Mouse (Mus musculus) hindbrain, embryonic 15.5 days (tissue): ENCODE data around the gene Lbh. TPM values are rescaled to one million over a fixed set of nuclear protein-coding genes. Genes with fewer than 3 reads are reported as not detected.
A peak's percentile ranks its signal among the peaks of the same experiment; 100 is the strongest.

Experiments
- ATAC-seq: fragments of 200-750 bp; cut with Nextera tagmentation; 2 replicates; pipeline ENCODE4 v1.8.0; 2017; ENCODE audit warnings: low read depth, moderate number of reproducible peaks, moderate TSS enrichment; ENCODE audit not compliant: low FRiP score
- H3K27ac ChIP-seq: fragments of 300-500 bp; sonication (generic); replicated peaks from 2 replicates; pipeline ENCODE4 v1.5.1; 2015; ENCODE audit warnings: mild to moderate bottlenecking, inconsistent platforms
- H3K27me3 ChIP-seq: fragments of 300-500 bp; sonication (generic); 2 replicates; pipeline ENCODE4 v1.6.1; 2015; ENCODE audit warnings: control low read depth, inconsistent platforms
- H3K36me3 ChIP-seq: fragments of 300-500 bp; sonication (generic); 2 replicates; pipeline ENCODE4 v1.6.1; 2015; ENCODE audit warnings: control low read depth, inconsistent platforms
- H3K4me1 ChIP-seq: fragments of 300-500 bp; sonication (generic); replicated peaks from 2 replicates; pipeline ENCODE4 v1.6.1; 2015; ENCODE audit warnings: control low read depth, inconsistent platforms
- H3K4me2 ChIP-seq: fragments of 300-500 bp; sonication (generic); 2 replicates; pipeline ENCODE4 v1.6.1; 2015; ENCODE audit warnings: moderate library complexity, mild to moderate bottlenecking, inconsistent platforms
- H3K4me3 ChIP-seq: fragments of 300-500 bp; sonication (generic); 2 replicates; pipeline ENCODE4 v1.5.1; 2015; ENCODE audit warnings: mild to moderate bottlenecking, inconsistent platforms
- H3K9ac ChIP-seq: fragments of 300-500 bp; sonication (generic); 2 replicates; pipeline ENCODE4 v1.6.1; 2015; ENCODE audit warnings: inconsistent platforms
- H3K9me3 ChIP-seq: fragments of 300-500 bp; sonication (generic); 2 replicates; pipeline ENCODE4 v1.6.1; 2016; ENCODE audit warnings: control low read depth, inconsistent platforms
- WGBS: fragments of 180-500 bp; shearing (Covaris S2); methylation state at CpG from one replicate; pipeline ENCODE4 v1.1.7; 2015; 5-methylcytosine and 5-hydroxymethylcytosine counted together
- polyA plus RNA-seq: library from polyadenylated mRNA; unstranded; fragments of >200 nt; fragmentation: Nextera tagmentation; extraction: Ambion mirVana; gene quantifications from 2 replicates; pipeline ENCODE4 v1.2.1, GENCODE M21; 2015

The Lbh gene
- polyA plus RNA-seq, 1 experiment from 2014 or later: 4.3 TPM

GRCm38 (mm10) chr17:72914082-72914481, 4.0 kb upstream of the Lbh start:
- Histone ChIP-seq H3K27ac (no peak overlapping the region), H3K4me3 (no peak overlapping the region), H3K36me3 (no peaks in the 10 kb centered on the region), H3K9ac (no peak overlapping the region), H3K4me2 (no peak overlapping the region), H3K9me3 (no peaks in the 10 kb centered on the region), H3K4me1 (peaks cover 7% of the 10 kb centered on the region), H3K27me3 (no peaks in the 10 kb centered on the region)
- 82% methylated on average over 2 of the region's 2 CpGs for WGBS
- ATAC-seq: no peak

- peak overlapping the region; percentile 72 for H3K4me3 ChIP-seq
- no peaks in the 10 kb centered on the region for H3K27me3 ChIP-seq
- WGBS: under 1% methylated on average over 37 of the region's 37 CpGs
- peak; percentile 72 for ATAC-seq
- H3K36me3 ChIP-seq: peaks cover 10% of the 10 kb centered on the region; the same call in 1 of the 2 replicates
- H3K9ac ChIP-seq: peak overlapping the region; percentile 95
- H3K9me3 ChIP-seq: no peaks in the 10 kb centered on the region
- H3K27ac ChIP-seq: peak overlapping the region; percentile 96
- H3K4me1 ChIP-seq: peaks cover 38% of the 10 kb centered on the region
- peak overlapping the region; percentile 82 for H3K4me2 ChIP-seq
Observed at GRCm38 (mm10) chr17:72917241-72918030, 669 bp upstream of the Lbh start.

GRCm38 (mm10) chr17:72918571-72919541, 751 bp downstream of the Lbh start:
- H3K4me3 ChIP-seq: peak overlapping the region; percentile 72
- peak; percentile 68 for ATAC-seq
- H3K4me1 ChIP-seq: peaks cover 52% of the 10 kb centered on the region
- peaks cover 10% of the 10 kb centered on the region; the same call in 1 of the 2 replicates for H3K36me3 ChIP-seq
- peak overlapping the region; percentile 96 for H3K27ac ChIP-seq
- H3K4me2 ChIP-seq: peak overlapping the region; percentile 82
- no peaks in the 10 kb centered on the region for H3K27me3 ChIP-seq
- peak overlapping the region; percentile 95 for H3K9ac ChIP-seq
- no peaks in the 10 kb centered on the region for H3K9me3 ChIP-seq
- WGBS: 0% methylated on average over 54 of the region's 54 CpGs

- Histone ChIP-seq H3K9me3 (no peaks in the 10 kb centered on the region), H3K4me2 (peak overlapping the region; percentile 82), H3K27ac (peak overlapping the region; percentile 96), H3K4me3 (peak overlapping the region; percentile 72), H3K27me3 (no peaks in the 10 kb centered on the region), H3K9ac (peak overlapping the region; percentile 95), H3K4me1 (peaks cover 60% of the 10 kb centered on the region), H3K36me3 (peaks cover 10% of the 10 kb centered on the region; the same call in 1 of the 2 replicates)
- WGBS: 5% methylated on average over 3 of the region's 3 CpGs
- no peak for ATAC-seq
Observed at GRCm38 (mm10) chr17:72919641-72920040, 1.5 kb downstream of the Lbh start.

GRCm38 (mm10) chr17:72920430-72920829, 2.3 kb downstream of the Lbh start:
- WGBS: 9% methylated on average over 2 of the region's 2 CpGs
- Histone ChIP-seq H3K27ac (no peak overlapping the region), H3K9me3 (no peaks in the 10 kb centered on the region), H3K4me3 (peak overlapping the region; percentile 27), H3K9ac (0 out of 2 replicates have a peak overlapping the region, but pooled peaks have one; percentile 3), H3K4me2 (peak overlapping the region; percentile 82), H3K27me3 (no peaks in the 10 kb centered on the region), H3K36me3 (peaks cover 10% of the 10 kb centered on the region; the same call in 1 of the 2 replicates), H3K4me1 (peaks cover 68% of the 10 kb centered on the region)
- ATAC-seq: no peak

GRCm38 (mm10) chr17:72920971-72921370, 2.9 kb downstream of the Lbh start:
- Histone ChIP-seq H3K9me3 (no peaks in the 10 kb centered on the region), H3K4me2 (peak overlapping the region; percentile 82), H3K27ac (no peak overlapping the region), H3K9ac (0 out of 2 replicates have a peak overlapping the region, but pooled peaks have one; percentile 3), H3K36me3 (peaks cover 10% of the 10 kb centered on the region; the same call in 1 of the 2 replicates), H3K4me1 (peaks cover 73% of the 10 kb centered on the region), H3K4me3 (peak overlapping the region; percentile 27), H3K27me3 (no peaks in the 10 kb centered on the region)
- no peak for ATAC-seq
- 65% methylated on average over 9 of the region's 9 CpGs for WGBS

- peaks cover 79% of the 10 kb centered on the region for H3K4me1 ChIP-seq
- no peaks in the 10 kb centered on the region for H3K9me3 ChIP-seq
- H3K36me3 ChIP-seq: peaks cover 13% of the 10 kb centered on the region; the same call in 1 of the 2 replicates
- WGBS: 78% methylated on average over 5 of the region's 5 CpGs
- no peak overlapping the region for H3K4me3 ChIP-seq
- no peak overlapping the region for H3K9ac ChIP-seq
- H3K27me3 ChIP-seq: no peaks in the 10 kb centered on the region
- no peak for ATAC-seq
- H3K4me2 ChIP-seq: peak overlapping the region; percentile 14; the same call in 1 of the 2 replicates
- H3K27ac ChIP-seq: no peak overlapping the region
Observed at GRCm38 (mm10) chr17:72922206-72922605, 4.1 kb downstream of the Lbh start.

- no peaks in the 10 kb centered on the region for H3K27me3 ChIP-seq
- ATAC-seq: no peak
- 91% methylated on average over 4 of the region's 4 CpGs for WGBS
- H3K27ac ChIP-seq: no peak overlapping the region
- H3K4me3 ChIP-seq: no peak overlapping the region
- no peaks in the 10 kb centered on the region for H3K9me3 ChIP-seq
- H3K9ac ChIP-seq: no peak overlapping the region
- peak overlapping the region; percentile 6; the same call in 1 of the 2 replicates for H3K4me2 ChIP-seq
- H3K4me1 ChIP-seq: peaks cover 82% of the 10 kb centered on the region
- H3K36me3 ChIP-seq: peaks cover 13% of the 10 kb centered on the region; the same call in 1 of the 2 replicates
Observed at GRCm38 (mm10) chr17:72923283-72923682, 5.2 kb downstream of the Lbh start.

GRCm38 (mm10) chr17:72924295-72924694, 6.2 kb downstream of the Lbh start:
- H3K4me3 ChIP-seq: no peak overlapping the region
- 58% methylated on average over 8 of the region's 8 CpGs for WGBS
- H3K9me3 ChIP-seq: no peaks in the 10 kb centered on the region
- 0 out of 2 replicates have a peak overlapping the region, but pooled peaks have one; percentile 6 for H3K4me2 ChIP-seq
- H3K27me3 ChIP-seq: no peaks in the 10 kb centered on the region
- peaks cover 81% of the 10 kb centered on the region for H3K4me1 ChIP-seq
- H3K36me3 ChIP-seq: peaks cover 13% of the 10 kb centered on the region; the same call in 1 of the 2 replicates
- no peak overlapping the region for H3K9ac ChIP-seq
- no peak for ATAC-seq
- H3K27ac ChIP-seq: 0 out of 2 replicates have a peak overlapping the region, but pooled peaks have one; percentile 13

- no peak overlapping the region for H3K4me3 ChIP-seq
- H3K36me3 ChIP-seq: peaks cover 13% of the 10 kb centered on the region; the same call in 1 of the 2 replicates
- peaks cover 74% of the 10 kb centered on the region for H3K4me1 ChIP-seq
- no peaks in the 10 kb centered on the region for H3K9me3 ChIP-seq
- peak overlapping the region; percentile 30 for H3K27ac ChIP-seq
- no peak overlapping the region for H3K9ac ChIP-seq
- H3K4me2 ChIP-seq: no peak overlapping the region
- 79% methylated on average over 6 of the region's 6 CpGs for WGBS
- H3K27me3 ChIP-seq: no peaks in the 10 kb centered on the region
- no peak for ATAC-seq
Observed at GRCm38 (mm10) chr17:72925111-72925510, 7.0 kb downstream of the Lbh start.

- H3K4me3 ChIP-seq: no peak overlapping the region
Observed at GRCm38 (mm10) chr17:72925804-72926617, 7.9 kb downstream of the Lbh start.

More at GRCm38 (mm10) chr17:72925804-72926617, 7.9 kb downstream of the Lbh start:
- no peak overlapping the region for H3K9ac ChIP-seq
- no peaks in the 10 kb centered on the region for H3K27me3 ChIP-seq
- no peaks in the 10 kb centered on the region for H3K9me3 ChIP-seq
- 15% methylated on average over 12 of the region's 12 CpGs for WGBS
- H3K4me2 ChIP-seq: peak overlapping the region; percentile 12
- peak; percentile 92 for ATAC-seq
- H3K4me1 ChIP-seq: peaks cover 65% of the 10 kb centered on the region
- H3K27ac ChIP-seq: peak overlapping the region; percentile 30
- H3K36me3 ChIP-seq: peaks cover 20% of the 10 kb centered on the region
